Mouse (Mus musculus): ENCODE measurements around the gene Tmem38a.

Gene Tmem38a

GRCm38 (mm10) chr8:72571611-72572473 is at the start of gene Tmem38a:
Gene Tmem38a (plus strand): TSS chr8:72572055.
- peak; percentile 69 for DNase-seq

- no peak for DNase-seq
Observed at GRCm38 (mm10) chr8:72532103-72532502, 39.8 kb upstream of the Tmem38a start.

GRCm38 (mm10) chr8:72534888-72535287 is 37.0 kb upstream of the Tmem38a start:
- no peak for DNase-seq

- peak; percentile 4 for DNase-seq
Observed at GRCm38 (mm10) chr8:72539234-72539633, 32.6 kb upstream of the Tmem38a start.

- DNase-seq: peak; percentile 2
Observed at GRCm38 (mm10) chr8:72547122-72547801, 24.6 kb upstream of the Tmem38a start.

GRCm38 (mm10) chr8:72547802-72548643 is 23.8 kb upstream of the Tmem38a start, which contains the start of gene Med26:
Gene Med26 (minus strand): TSS chr8:72548270.
- peak; percentile 99 for DNase-seq

GRCm38 (mm10) chr8:72548644-72549313 is 23.1 kb upstream of the Tmem38a start:
- DNase-seq: no peak

GRCm38 (mm10) chr8:72549314-72549892 is 22.5 kb upstream of the Tmem38a start:
- no peak for DNase-seq

- DNase-seq: no peak
Observed at GRCm38 (mm10) chr8:72555770-72556169, 16.1 kb upstream of the Tmem38a start.

- no peak for DNase-seq
Observed at GRCm38 (mm10) chr8:72561111-72561689, 10.7 kb upstream of the Tmem38a start.

GRCm38 (mm10) chr8:72565970-72566369 is 5.9 kb upstream of the Tmem38a start:
- no peak for DNase-seq

GRCm38 (mm10) chr8:72570633-72571610 is 933 bp upstream of the Tmem38a start, which contains the start of gene Smim7:
Gene Smim7 (minus strand): TSS chr8:72571088.
- peak; percentile 99 for DNase-seq

- no peak for DNase-seq
Observed at GRCm38 (mm10) chr8:72572507-72572906, 652 bp downstream of the Tmem38a start.

GRCm38 (mm10) chr8:72573450-72573849 is 1.6 kb downstream of the Tmem38a start:
- no peak for DNase-seq

- DNase-seq: no peak
Observed at GRCm38 (mm10) chr8:72575915-72576314, 4.1 kb downstream of the Tmem38a start.

- DNase-seq: no peak
Observed at GRCm38 (mm10) chr8:72577266-72577665, 5.4 kb downstream of the Tmem38a start.

- DNase-seq: no peak
Observed at GRCm38 (mm10) chr8:72577941-72578340, 6.1 kb downstream of the Tmem38a start.

GRCm38 (mm10) chr8:72579374-72579773 is 7.5 kb downstream of the Tmem38a start:
- no peak for DNase-seq

GRCm38 (mm10) chr8:72583056-72583771 is 11.4 kb downstream of the Tmem38a start:
- DNase-seq: no peak

GRCm38 (mm10) chr8:72584390-72584789 is 12.5 kb downstream of the Tmem38a start:
- DNase-seq: no peak
